Mouse (Mus musculus): ENCODE data around the gene Rdh16. TPM values are rescaled to one million over a fixed set of nuclear protein-coding genes. Genes with fewer than 3 reads are reported as not detected.
"Not testable (repeated sequence)": the region's sequence is repeated elsewhere in the genome, so short reads cannot be mapped to it uniquely, and the experiment has no call there.

Rdh16 gene
- polyA plus RNA-seq, 1 experiment from 2014 or later, result not detected

DNA sequence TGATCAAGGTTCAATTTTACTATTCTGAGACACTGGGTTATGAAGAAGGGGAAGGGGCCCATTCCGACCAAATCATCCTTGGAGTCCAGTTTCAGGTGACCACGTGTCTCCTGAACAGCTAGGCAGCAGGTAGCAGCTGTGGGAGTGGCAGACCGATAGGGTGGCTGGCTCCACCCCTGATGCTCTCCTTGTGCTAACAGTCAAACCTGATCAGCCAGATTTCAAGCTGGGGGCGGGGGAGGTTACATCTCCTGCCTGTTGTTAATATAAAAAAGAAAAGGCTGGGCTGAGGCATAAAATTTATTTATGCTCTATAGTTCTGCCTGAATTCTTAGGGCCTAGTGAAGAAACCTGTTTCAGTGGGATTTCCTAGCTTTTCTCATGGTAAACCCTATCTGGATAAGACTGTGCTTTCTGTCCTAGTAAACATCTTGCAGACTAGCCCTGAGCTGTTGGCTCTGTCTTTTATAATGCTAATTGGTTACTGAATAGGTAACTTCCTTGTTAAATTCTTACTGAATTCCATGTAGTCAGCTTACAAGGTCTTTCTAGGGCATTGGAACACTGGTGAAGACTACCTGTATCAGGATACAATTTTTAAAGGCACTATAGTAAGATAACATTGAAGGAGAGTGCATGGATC, 16.4 kb downstream of the Rdh16 start:
- H3K27me3 ChIP-seq (ENCODE audit: control insufficient read depth, insufficient read depth, low read length); ATAC-seq (replicated peaks; ENCODE audit: extremely low read depth, insufficient read depth, low FRiP score); H3K4me3 ChIP-seq (ENCODE audit: low read length); H3K9me3 ChIP-seq (replicated peaks; ENCODE audit: control insufficient read depth, low read length); H3K4me2 ChIP-seq (ENCODE audit: low read depth, low read length); H3K4me1 ChIP-seq (ENCODE audit: control insufficient read depth, insufficient read depth, low read length); H3K27ac ChIP-seq (ENCODE audit: low read length); H3K36me3 ChIP-seq (ENCODE audit: control insufficient read depth, insufficient read depth); H3K9ac ChIP-seq (ENCODE audit: low read length): not testable (repeated sequence)
- 69% methylated on average over 4 of the region's 4 CpGs for WGBS

- H3K4me3 ChIP-seq (ENCODE audit: low read length); H3K27me3 ChIP-seq (ENCODE audit: control insufficient read depth, insufficient read depth, low read length); ATAC-seq (replicated peaks; ENCODE audit: extremely low read depth, insufficient read depth, low FRiP score); H3K9ac ChIP-seq (ENCODE audit: low read length); H3K4me2 ChIP-seq (ENCODE audit: low read depth, low read length); H3K27ac ChIP-seq (ENCODE audit: low read length); H3K9me3 ChIP-seq (replicated peaks; ENCODE audit: control insufficient read depth, low read length); H3K36me3 ChIP-seq (ENCODE audit: control insufficient read depth, insufficient read depth); H3K4me1 ChIP-seq (ENCODE audit: control insufficient read depth, insufficient read depth, low read length): not testable (repeated sequence)
- WGBS, result 79% methylated on average over 2 of the region's 2 CpGs
These were observed 20.9 kb downstream of the Rdh16 start for GRCm38 (mm10) chr10:127821806-127822205.

GRCm38 (mm10) chr10:127825386-127825785, 24.4 kb downstream of the Rdh16 start:
- Histone ChIP-seq H3K9ac (ENCODE audit: low read length) (no peak overlapping the region), H3K27ac (ENCODE audit: low read length) (no peak overlapping the region), H3K4me2 (ENCODE audit: low read depth, low read length) (no peak overlapping the region), H3K4me1 (ENCODE audit: control insufficient read depth, insufficient read depth, low read length) (no peaks in the 10 kb centered on the region), H3K4me3 (ENCODE audit: low read length) (no peak overlapping the region), H3K27me3 (ENCODE audit: control insufficient read depth, insufficient read depth, low read length) (no peaks in the 10 kb centered on the region), H3K9me3 (replicated peaks; ENCODE audit: control insufficient read depth, low read length) (no peaks in the 10 kb centered on the region; the same call in 1 of the 2 replicates), H3K36me3 (ENCODE audit: control insufficient read depth, insufficient read depth) (no peaks in the 10 kb centered on the region)
- 66% methylated on average over 6 of the region's 6 CpGs for WGBS
- ATAC-seq (replicated peaks; ENCODE audit: extremely low read depth, insufficient read depth, low FRiP score), result no peak

DNA sequence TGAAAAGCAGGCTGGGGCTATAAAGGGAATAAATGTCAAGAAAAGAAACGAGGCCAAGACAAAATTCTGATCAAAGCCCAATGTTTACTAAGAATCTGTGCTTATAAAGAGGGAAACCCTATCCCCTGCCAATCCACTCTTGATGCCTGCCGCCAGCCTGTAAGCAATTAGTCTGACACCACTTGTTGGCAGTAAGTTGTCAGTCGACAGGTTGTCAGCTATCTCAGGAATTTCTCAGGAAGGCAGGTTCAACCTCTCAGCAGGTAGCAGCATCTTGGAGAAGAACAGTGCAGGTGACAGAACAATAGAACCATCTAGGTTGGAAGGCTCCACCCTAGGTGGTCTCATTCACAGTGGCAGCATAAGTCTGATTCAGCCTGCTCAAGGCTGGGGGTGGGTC, 28.2 kb downstream of the Rdh16 start:
- H3K27me3 ChIP-seq (ENCODE audit: control insufficient read depth, insufficient read depth, low read length), result no peaks in the 10 kb centered on the region
- H3K4me2 ChIP-seq (ENCODE audit: low read depth, low read length), result no peak overlapping the region
- no peak overlapping the region for H3K4me3 ChIP-seq (ENCODE audit: low read length)
- H3K36me3 ChIP-seq (ENCODE audit: control insufficient read depth, insufficient read depth), result no peaks in the 10 kb centered on the region
- no peaks in the 10 kb centered on the region for H3K4me1 ChIP-seq (ENCODE audit: control insufficient read depth, insufficient read depth, low read length)
- no peaks in the 10 kb centered on the region for H3K9me3 ChIP-seq (replicated peaks; ENCODE audit: control insufficient read depth, low read length)
- WGBS, result 54% methylated on average over 3 of the region's 3 CpGs
- no peak for ATAC-seq (replicated peaks; ENCODE audit: extremely low read depth, insufficient read depth, low FRiP score)
- H3K9ac ChIP-seq (ENCODE audit: low read length), result no peak overlapping the region
- H3K27ac ChIP-seq (ENCODE audit: low read length), result no peak overlapping the region

DNA sequence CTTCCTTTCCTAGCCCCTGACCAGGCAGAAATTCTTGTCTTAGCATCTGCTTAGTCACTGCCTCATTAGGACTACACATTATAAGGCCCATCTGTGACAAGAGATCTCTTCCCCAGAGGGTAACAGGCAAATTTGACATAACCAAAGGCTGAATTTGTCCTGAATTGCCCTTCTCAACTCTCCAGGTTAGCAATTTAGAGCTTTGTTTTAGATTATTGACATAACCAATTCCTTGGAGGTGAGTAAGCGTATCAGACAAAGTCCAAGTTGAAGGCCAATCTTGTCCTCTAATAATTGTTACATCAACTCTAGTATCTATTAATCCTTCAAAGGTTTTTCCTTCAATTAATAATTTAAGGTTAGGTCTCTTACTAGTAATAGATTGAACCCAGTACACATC, 33.2 kb downstream of the Rdh16 start:
- not testable (repeated sequence) for H3K4me2 ChIP-seq (ENCODE audit: low read depth, low read length); H3K9ac ChIP-seq (ENCODE audit: low read length); H3K4me1 ChIP-seq (ENCODE audit: control insufficient read depth, insufficient read depth, low read length); H3K4me3 ChIP-seq (ENCODE audit: low read length); H3K36me3 ChIP-seq (ENCODE audit: control insufficient read depth, insufficient read depth); H3K27me3 ChIP-seq (ENCODE audit: control insufficient read depth, insufficient read depth, low read length); H3K9me3 ChIP-seq (replicated peaks; ENCODE audit: control insufficient read depth, low read length); H3K27ac ChIP-seq (ENCODE audit: low read length); ATAC-seq (replicated peaks; ENCODE audit: extremely low read depth, insufficient read depth, low FRiP score)
- WGBS, result 95% methylated on average over 1 of the region's 1 CpGs

DNA sequence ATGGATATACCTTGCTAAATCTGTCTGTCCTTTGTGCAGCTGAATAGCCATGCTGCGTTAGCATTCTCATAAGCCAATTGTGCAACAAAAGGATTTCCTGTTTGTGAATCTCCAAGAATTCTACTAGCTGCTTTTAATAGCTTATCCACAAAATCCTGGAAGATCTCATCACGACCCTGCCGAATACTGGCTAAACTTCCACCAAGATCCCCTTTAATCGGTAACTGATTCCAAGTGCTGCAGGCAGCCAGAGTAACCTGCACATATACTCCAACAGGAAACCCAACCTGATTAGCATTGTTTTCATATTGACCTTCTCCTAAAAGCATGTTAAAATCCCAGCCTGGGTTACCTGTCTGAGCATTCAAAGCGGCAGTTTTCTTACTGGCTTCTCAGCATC, 34.3 kb downstream of the Rdh16 start:
- Histone ChIP-seq H3K27ac (ENCODE audit: low read length) (no peak overlapping the region), H3K9me3 (replicated peaks; ENCODE audit: control insufficient read depth, low read length) (peaks cover 7% of the 10 kb centered on the region), H3K9ac (ENCODE audit: low read length) (no peak overlapping the region), H3K4me2 (ENCODE audit: low read depth, low read length) (no peak overlapping the region), H3K36me3 (ENCODE audit: control insufficient read depth, insufficient read depth) (no peaks in the 10 kb centered on the region), H3K27me3 (ENCODE audit: control insufficient read depth, insufficient read depth, low read length) (no peaks in the 10 kb centered on the region), H3K4me1 (ENCODE audit: control insufficient read depth, insufficient read depth, low read length) (no peaks in the 10 kb centered on the region), H3K4me3 (ENCODE audit: low read length) (no peak overlapping the region)
- WGBS, result 67% methylated on average over 5 of the region's 5 CpGs
- ATAC-seq (replicated peaks; ENCODE audit: extremely low read depth, insufficient read depth, low FRiP score), result no peak

DNA sequence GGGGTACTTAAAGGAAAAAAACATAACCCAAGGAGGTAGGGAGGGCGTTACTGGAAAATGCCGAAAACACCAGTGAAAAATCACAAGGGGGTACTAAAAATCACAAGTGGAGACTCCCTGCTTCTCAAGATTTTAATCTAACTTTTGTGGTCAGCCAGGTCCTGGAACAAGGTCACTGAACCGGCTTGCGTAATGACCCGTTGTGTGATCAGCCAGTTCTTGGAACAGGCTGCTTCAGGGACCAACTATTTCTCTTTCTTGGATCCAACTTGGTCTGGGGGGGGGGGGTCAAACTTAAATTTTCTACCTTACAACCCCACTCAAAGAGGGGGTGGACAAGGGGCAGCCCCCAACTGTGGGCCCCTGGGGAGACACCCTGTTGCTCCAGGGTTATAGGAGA, 36.8 kb downstream of the Rdh16 start:
- H3K4me1 ChIP-seq (ENCODE audit: control insufficient read depth, insufficient read depth, low read length); ATAC-seq (replicated peaks; ENCODE audit: extremely low read depth, insufficient read depth, low FRiP score); H3K27me3 ChIP-seq (ENCODE audit: control insufficient read depth, insufficient read depth, low read length); H3K4me2 ChIP-seq (ENCODE audit: low read depth, low read length); H3K36me3 ChIP-seq (ENCODE audit: control insufficient read depth, insufficient read depth); H3K27ac ChIP-seq (ENCODE audit: low read length); H3K9me3 ChIP-seq (replicated peaks; ENCODE audit: control insufficient read depth, low read length); H3K4me3 ChIP-seq (ENCODE audit: low read length); H3K9ac ChIP-seq (ENCODE audit: low read length): not testable (repeated sequence)
- WGBS, result 92% methylated on average over 5 of the region's 5 CpGs

GRCm38 (mm10) chr10:127838539-127838938, 37.6 kb downstream of the Rdh16 start:
- Histone ChIP-seq H3K36me3 (ENCODE audit: control insufficient read depth, insufficient read depth) (no peaks in the 10 kb centered on the region), H3K4me3 (ENCODE audit: low read length) (no peak overlapping the region), H3K4me1 (ENCODE audit: control insufficient read depth, insufficient read depth, low read length) (no peaks in the 10 kb centered on the region), H3K4me2 (ENCODE audit: low read depth, low read length) (no peak overlapping the region), H3K27ac (ENCODE audit: low read length) (no peak overlapping the region), H3K9me3 (replicated peaks; ENCODE audit: control insufficient read depth, low read length) (peaks cover 7% of the 10 kb centered on the region), H3K27me3 (ENCODE audit: control insufficient read depth, insufficient read depth, low read length) (no peaks in the 10 kb centered on the region), H3K9ac (ENCODE audit: low read length) (no peak overlapping the region)
- 80% methylated on average over 2 of the region's 2 CpGs for WGBS
- ATAC-seq (replicated peaks; ENCODE audit: extremely low read depth, insufficient read depth, low FRiP score), result no peak

DNA sequence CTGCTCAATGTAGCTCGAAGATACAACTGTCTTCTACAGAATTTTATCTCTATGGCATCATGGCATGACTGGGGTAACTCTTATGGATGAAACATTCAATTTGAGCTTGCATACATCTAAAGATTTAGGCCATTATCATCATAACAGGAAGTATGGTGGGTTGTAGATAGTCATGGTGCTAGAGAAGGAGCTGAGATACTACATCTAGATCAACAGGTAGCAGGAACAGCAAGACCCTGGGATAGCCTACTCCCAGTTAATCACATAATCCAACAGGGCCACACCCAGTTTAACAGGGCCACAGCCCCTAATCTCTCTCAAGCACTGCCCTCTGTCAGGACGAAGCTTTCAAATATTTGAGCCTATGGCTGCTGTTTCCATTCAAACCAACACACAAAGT, 39.8 kb downstream of the Rdh16 start:
- Histone ChIP-seq H3K9ac (ENCODE audit: low read length) (no peak overlapping the region), H3K27ac (ENCODE audit: low read length) (no peak overlapping the region), H3K36me3 (ENCODE audit: control insufficient read depth, insufficient read depth) (no peaks in the 10 kb centered on the region), H3K9me3 (replicated peaks; ENCODE audit: control insufficient read depth, low read length) (peaks cover 7% of the 10 kb centered on the region), H3K4me2 (ENCODE audit: low read depth, low read length) (no peak overlapping the region), H3K4me3 (ENCODE audit: low read length) (no peak overlapping the region), H3K27me3 (ENCODE audit: control insufficient read depth, insufficient read depth, low read length) (no peaks in the 10 kb centered on the region), H3K4me1 (ENCODE audit: control insufficient read depth, insufficient read depth, low read length) (no peaks in the 10 kb centered on the region)
- 62% methylated on average over 2 of the region's 2 CpGs for WGBS
- ATAC-seq (replicated peaks; ENCODE audit: extremely low read depth, insufficient read depth, low FRiP score), result no peak
